Mouse (Mus musculus) cerebellum, adult 11 months (tissue): Measurements from ENCODE around the gene Osgep.
"Not testable (repeated sequence)": the region's sequence is repeated elsewhere in the genome, so short reads cannot be mapped to it uniquely, and the experiment has no call there.

ENCODE experiments used
- DNase-seq: peaks from one replicate; pipeline ENCODE4 v3.0.0; 2022

Osgep gene

GRCm38 (mm10) chr14:50930754-50931492 lies 6.2 kb upstream of the Osgep start, which contains the start of the genes Pip4p1 and Pnp:
Gene Pip4p1, minus strand, starts transcription at chr14:50930856.
Gene Pnp, plus strand, starts transcription at chr14:50931082.
- peak; percentile 99 for DNase-seq

GRCm38 (mm10) chr14:50930377-50930753 lies 5.7 kb upstream of the Osgep start:
- DNase-seq: peak; percentile 85

- DNase-seq: no peak
Observed at GRCm38 (mm10) chr14:50929951-50930350, 5.3 kb upstream of the Osgep start.

GRCm38 (mm10) chr14:50927366-50927765 lies 2.7 kb upstream of the Osgep start:
- DNase-seq: no peak

GRCm38 (mm10) chr14:50925111-50925920 lies 623 bp upstream of the Osgep start:
- DNase-seq: no peak

GRCm38 (mm10) chr14:50923437-50923836 lies 1.3 kb downstream of the Osgep start:
- DNase-seq: not testable (repeated sequence)

GRCm38 (mm10) chr14:50911356-50911755 lies 13.3 kb downstream of the Osgep start:
- no peak for DNase-seq

GRCm38 (mm10) chr14:50908126-50908525 lies 16.6 kb downstream of the Osgep start:
- DNase-seq: no peak

GRCm38 (mm10) chr14:50905327-50905726 lies 19.4 kb downstream of the Osgep start:
- not testable (repeated sequence) for DNase-seq

GRCm38 (mm10) chr14:50904828-50905129 lies 19.9 kb downstream of the Osgep start:
- no peak for DNase-seq

- peak; percentile 57 for DNase-seq
Observed at GRCm38 (mm10) chr14:50903973-50904827, 20.5 kb downstream of the Osgep start.

GRCm38 (mm10) chr14:50897992-50898391 lies 26.7 kb downstream of the Osgep start:
- DNase-seq: not testable (repeated sequence)

- peak; percentile 45 for DNase-seq
Observed at GRCm38 (mm10) chr14:50897374-50897765, 27.3 kb downstream of the Osgep start, which contains the start of gene Klhl33. Gene Klhl33, minus strand, starts transcription at chr14:50897507.

- peak; percentile 52 for DNase-seq
Observed at GRCm38 (mm10) chr14:50896747-50897373, 27.8 kb downstream of the Osgep start.

- DNase-seq: peak; percentile 74
Observed at GRCm38 (mm10) chr14:50895985-50896746, 28.5 kb downstream of the Osgep start.

GRCm38 (mm10) chr14:50895407-50895806 lies 29.3 kb downstream of the Osgep start:
- DNase-seq: no peak

GRCm38 (mm10) chr14:50892541-50893459 lies 31.9 kb downstream of the Osgep start:
- no peak for DNase-seq

GRCm38 (mm10) chr14:50892091-50892490 lies 32.6 kb downstream of the Osgep start:
- DNase-seq: no peak

GRCm38 (mm10) chr14:50891621-50892020 lies 33.1 kb downstream of the Osgep start:
- no peak for DNase-seq

GRCm38 (mm10) chr14:50876236-50876950 lies 48.3 kb downstream of the Osgep start:
- DNase-seq: no peak
